Mouse (Mus musculus) heart, postnatal 0 days (tissue): ENCODE results near the gene Gnaq. TPM values are rescaled to one million over a fixed set of nuclear protein-coding genes. Genes with fewer than 3 reads are reported as not detected.

Experiments used
- ATAC-seq: fragments of 200-750 bp; cut with Nextera tagmentation; 2 replicates; pipeline ENCODE4 v1.8.0; 2017; ENCODE audit warnings: low read depth, moderate number of reproducible peaks, moderate library complexity; ENCODE audit not compliant: insufficient read depth
- DNase-seq: peaks from one replicate; pipeline ENCODE4 v3.0.0-alpha.2; 2016; ENCODE audit warnings: low spot score
- H3K27ac ChIP-seq: fragments of 300-500 bp; sonication (generic); 2 replicates; pipeline ENCODE4 v1.5.1; 2014; ENCODE audit warnings: low read depth, mild to moderate bottlenecking
- H3K27me3 ChIP-seq: fragments of 300-500 bp; sonication (generic); 2 replicates; pipeline ENCODE4 v1.6.1; 2014; ENCODE audit warnings: low read length, mixed read lengths; ENCODE audit not compliant: control insufficient read depth, insufficient read depth
- H3K36me3 ChIP-seq: fragments of 300-500 bp; sonication (generic); replicated peaks from 2 replicates; pipeline ENCODE4 v1.6.1; 2014; ENCODE audit warnings: low read length, mixed read lengths; ENCODE audit not compliant: control insufficient read depth, insufficient read depth
- H3K4me1 ChIP-seq: fragments of 300-500 bp; sonication (generic); 2 replicates; pipeline ENCODE4 v1.6.1; 2014; ENCODE audit warnings: antibody characterized with exemption; ENCODE audit not compliant: control insufficient read depth, insufficient read depth
- H3K4me2 ChIP-seq: fragments of 300-500 bp; sonication (generic); 2 replicates; pipeline ENCODE4 v1.6.1; 2014; ENCODE audit warnings: low read depth, mild to moderate bottlenecking, low read length, moderate library complexity
- H3K4me3 ChIP-seq: fragments of 300-500 bp; sonication (generic); 2 replicates; pipeline ENCODE4 v1.5.1; 2014; ENCODE audit warnings: low read depth, low read length
- H3K9ac ChIP-seq: fragments of 300-500 bp; sonication (generic); replicated peaks from 2 replicates; pipeline ENCODE4 v1.6.1; 2014; ENCODE audit warnings: low read depth, low read length, mixed read lengths
- H3K9me3 ChIP-seq: fragments of 300-500 bp; sonication (generic); replicated peaks from 2 replicates; pipeline ENCODE4 v1.6.1; 2016; ENCODE audit warnings: low read length; ENCODE audit not compliant: control insufficient read depth
- CTCF ChIP-seq: IDR thresholded peaks from 2 replicates; pipeline ENCODE4 v1.5.1; 2016; ENCODE audit warnings: antibody characterized with exemption, control low read depth, low read depth
- EP300 ChIP-seq: IDR thresholded peaks from 2 replicates; pipeline ENCODE4 v1.6.1; 2016; ENCODE audit warnings: antibody characterized with exemption, low read depth
- WGBS: fragments of 180-500 bp; shearing (Covaris S2); extraction: QIAGEN DNeasy Blood & Tissue Kit; methylation state at CpG from one replicate; pipeline ENCODE4 v1.1.7; 2014; 5-methylcytosine and 5-hydroxymethylcytosine counted together
- polyA plus RNA-seq: library from polyadenylated mRNA; unstranded; fragments of >200 nt; fragmentation: Nextera tagmentation; extraction: Ambion mirVana; gene quantifications from 2 replicates; pipeline ENCODE4 v1.2.1, GENCODE M21; 2015
- total RNA-seq: library from RNA; depleted of rRNA; stranded (reverse); fragments of >200 nt; gene quantifications from 2 replicates; pipeline ENCODE4 v1.2.3, GENCODE M21; 2014; ENCODE audit warnings: low replicate concordance

Gene Gnaq
- total and polyA plus RNA-seq, 2 experiments from 2014 or later, result 12.7 to 24.6 TPM

DNA sequence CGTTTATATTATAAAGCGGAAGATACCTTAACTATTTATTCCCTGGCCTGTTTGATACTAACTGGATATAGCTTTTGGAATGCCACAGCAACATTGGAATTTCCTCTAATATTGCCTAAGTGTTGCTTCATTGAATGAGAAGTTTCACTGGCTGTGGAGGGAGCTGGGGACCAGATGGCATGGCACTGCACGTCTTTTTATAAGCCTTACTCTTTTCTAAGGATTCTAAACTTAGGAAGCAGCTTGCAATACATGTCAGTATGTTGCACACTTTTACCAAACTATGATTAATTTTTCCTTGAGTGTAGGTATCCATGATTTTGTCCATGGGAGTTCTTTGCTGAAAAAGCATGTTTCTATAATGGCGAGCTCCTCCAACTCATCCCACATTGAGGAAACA, 87.3 kb downstream of the Gnaq start:
- no peak overlapping the region for H3K27ac ChIP-seq
- H3K27me3 ChIP-seq, result no peaks in the 10 kb centered on the region
- peaks cover 18% of the 10 kb centered on the region for H3K4me1 ChIP-seq
- TF ChIP-seq CTCF, result no peak
- no peak for TF ChIP-seq EP300
- no peak overlapping the region for H3K9ac ChIP-seq
- peaks cover 10% of the 10 kb centered on the region for H3K36me3 ChIP-seq
- no peak for DNase-seq
- no peak for ATAC-seq
- no peak overlapping the region for H3K4me2 ChIP-seq
- WGBS, result 80% methylated on average over 4 of the region's 4 CpGs
- no peak overlapping the region for H3K4me3 ChIP-seq
- no peaks in the 10 kb centered on the region for H3K9me3 ChIP-seq

- H3K36me3 ChIP-seq, result peaks cover 23% of the 10 kb centered on the region
- peak; percentile 53 for ATAC-seq
- H3K27me3 ChIP-seq, result no peaks in the 10 kb centered on the region
- DNase-seq, result peak; percentile 48
- H3K4me1 ChIP-seq, result peaks cover 14% of the 10 kb centered on the region; the same call in 1 of the 2 replicates
- no peak overlapping the region for H3K4me3 ChIP-seq
- H3K9me3 ChIP-seq, result no peaks in the 10 kb centered on the region
- TF ChIP-seq CTCF, result no peak
- TF ChIP-seq EP300, result no peak
- 49% methylated on average over 3 of the region's 3 CpGs for WGBS
- H3K27ac ChIP-seq, result no peak overlapping the region
- no peak overlapping the region for H3K4me2 ChIP-seq
- H3K9ac ChIP-seq, result no peak overlapping the region
These were observed 89.9 kb downstream of the Gnaq start for GRCm38 (mm10) chr19:16222526-16222925.

DNA sequence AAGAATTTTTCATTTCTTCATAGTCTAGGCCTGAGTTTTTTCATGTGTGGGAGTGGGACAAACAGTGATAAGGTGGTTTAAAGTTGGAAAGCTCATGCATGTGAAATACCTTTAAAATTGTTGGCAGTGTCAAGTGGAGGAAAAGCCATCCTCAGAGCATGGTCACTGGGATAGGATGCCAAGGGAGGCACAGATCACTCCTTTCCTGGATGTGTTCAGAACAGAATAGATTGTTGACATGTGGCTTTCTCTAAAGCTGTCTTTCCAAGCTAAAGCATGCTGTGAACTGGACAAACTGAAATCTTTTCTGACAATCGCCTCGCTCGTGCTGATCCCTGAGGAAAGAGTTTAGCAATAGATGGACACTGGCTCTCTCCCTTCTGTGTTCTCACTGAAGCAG, 90.5 kb downstream of the Gnaq start:
- no peak overlapping the region for H3K4me3 ChIP-seq
- no peak overlapping the region for H3K9ac ChIP-seq
- DNase-seq (no peak), ATAC-seq (no peak)
- peaks cover 14% of the 10 kb centered on the region; the same call in 1 of the 2 replicates for H3K4me1 ChIP-seq
- no peak for TF ChIP-seq EP300
- TF ChIP-seq CTCF, result no peak
- no peak overlapping the region for H3K27ac ChIP-seq
- WGBS, result 77% methylated on average over 3 of the region's 3 CpGs
- H3K4me2 ChIP-seq, result no peak overlapping the region
- H3K9me3 ChIP-seq, result no peaks in the 10 kb centered on the region
- H3K27me3 ChIP-seq, result no peaks in the 10 kb centered on the region
- H3K36me3 ChIP-seq, result peaks cover 23% of the 10 kb centered on the region

GRCm38 (mm10) chr19:16224831-16225230, 92.2 kb downstream of the Gnaq start:
- H3K4me2 ChIP-seq, result no peak overlapping the region
- no peaks in the 10 kb centered on the region for H3K27me3 ChIP-seq
- peaks cover 18% of the 10 kb centered on the region for H3K36me3 ChIP-seq
- ATAC-seq (no peak), DNase-seq (no peak)
- H3K27ac ChIP-seq, result no peak overlapping the region
- no peak overlapping the region for H3K9ac ChIP-seq
- TF ChIP-seq EP300, result no peak
- no peak for TF ChIP-seq CTCF
- WGBS, result 53% methylated on average over 2 of the region's 2 CpGs
- H3K4me1 ChIP-seq, result peaks cover 14% of the 10 kb centered on the region; the same call in 1 of the 2 replicates
- no peaks in the 10 kb centered on the region for H3K9me3 ChIP-seq
- no peak overlapping the region for H3K4me3 ChIP-seq

- Histone ChIP-seq H3K4me3 (no peak overlapping the region), H3K9ac (no peak overlapping the region), H3K9me3 (no peaks in the 10 kb centered on the region), H3K27ac (no peak overlapping the region), H3K4me2 (no peak overlapping the region), H3K4me1 (no peaks in the 10 kb centered on the region; the same call in 1 of the 2 replicates), H3K27me3 (no peaks in the 10 kb centered on the region), H3K36me3 (peaks cover under 1% of the 10 kb centered on the region; the same call in 1 of the 2 replicates)
- no peak for DNase-seq
- WGBS, result 54% methylated on average over 1 of the region's 1 CpGs
- TF ChIP-seq EP300 (no peak), CTCF (no peak)
- no peak for ATAC-seq
These were observed 99.0 kb downstream of the Gnaq start for GRCm38 (mm10) chr19:16231584-16231983.

DNA sequence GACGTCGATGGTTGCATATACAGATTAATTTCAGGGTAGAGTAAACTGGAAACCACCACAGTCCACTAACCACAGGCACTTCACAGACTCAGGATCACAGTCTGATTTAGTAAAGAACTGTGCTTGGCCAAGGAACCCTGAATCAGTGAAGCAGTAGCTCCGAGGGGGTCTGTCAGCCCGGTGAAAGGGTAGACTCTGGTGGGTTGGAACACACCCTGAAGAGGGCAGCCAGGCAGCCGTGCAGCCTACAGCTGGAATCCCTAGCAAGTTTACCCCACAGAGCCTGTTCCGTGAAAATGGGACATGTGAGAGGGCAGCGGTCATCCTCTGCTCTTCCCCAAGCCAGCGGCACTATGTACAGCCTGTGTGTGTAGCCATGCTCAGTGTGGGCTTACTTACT, 103.0 kb downstream of the Gnaq start:
- H3K9ac ChIP-seq, result no peak overlapping the region
- no peaks in the 10 kb centered on the region for H3K27me3 ChIP-seq
- ATAC-seq (no peak), DNase-seq (no peak)
- no peak overlapping the region for H3K4me3 ChIP-seq
- no peak overlapping the region for H3K4me2 ChIP-seq
- no peaks in the 10 kb centered on the region for H3K36me3 ChIP-seq
- 80% methylated on average over 8 of the region's 8 CpGs for WGBS
- no peaks in the 10 kb centered on the region for H3K9me3 ChIP-seq
- TF ChIP-seq CTCF, result no peak
- TF ChIP-seq EP300, result no peak
- no peak overlapping the region for H3K27ac ChIP-seq
- peaks cover 10% of the 10 kb centered on the region for H3K4me1 ChIP-seq
